Mouse (Mus musculus): ENCODE results near the gene L3mbtl2.

DNA sequence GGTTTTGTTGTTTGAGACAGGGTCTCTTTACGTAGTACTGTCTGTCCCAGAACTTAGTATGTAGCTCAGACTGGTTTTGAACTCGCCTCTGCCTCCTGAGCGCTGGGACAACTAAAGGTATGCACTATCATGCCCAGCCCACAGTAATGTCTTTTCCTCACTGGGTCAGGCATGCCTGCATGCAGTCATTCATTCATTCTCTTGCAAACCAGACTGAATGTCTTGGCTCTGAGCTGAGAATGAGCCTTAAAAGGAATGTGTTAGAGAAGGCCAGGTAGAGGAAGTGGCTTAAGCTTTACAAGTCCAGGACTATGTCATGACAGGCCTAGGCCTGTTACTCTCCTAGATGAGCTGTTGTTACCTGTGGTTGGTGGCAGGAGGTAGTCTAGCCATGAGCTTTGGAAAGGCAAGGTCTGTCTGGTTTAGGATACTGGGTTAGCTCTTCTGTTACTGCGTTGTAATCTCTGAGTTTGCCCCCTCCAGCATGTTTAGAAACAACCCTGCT lies 16.7 kb downstream of the L3mbtl2 start:
- no peak for TF ChIP-seq POLR2A (IDR thresholded peaks at IDR 0.05; ENCODE audit: low read depth, low read length)
- TF ChIP-seq CTCF (conservative IDR thresholded peaks at IDR 0.05; ENCODE audit: insufficient read depth, insufficient read length, low read depth, low read length): no peak
